Mouse (Mus musculus) heart, embryonic 12.5 days (tissue): ENCODE measurements around the gene Shisa4. TPM values are rescaled to one million over a fixed set of nuclear protein-coding genes. Genes with fewer than 3 reads are reported as not detected.

Source experiments
- ATAC-seq: fragments of 200-750 bp; cut with Nextera tagmentation; 2 replicates; pipeline ENCODE4 v1.8.0; 2017; ENCODE audit warnings: moderate TSS enrichment, moderate library complexity; ENCODE audit not compliant: insufficient number of reproducible peaks, low FRiP score
- H3K27ac ChIP-seq: fragments of 300-500 bp; sonication (generic); 2 replicates; pipeline ENCODE4 v1.5.1; 2016; ENCODE audit warnings: mild to moderate bottlenecking, moderate library complexity; ENCODE audit not compliant: poor library complexity, severe bottlenecking
- H3K27me3 ChIP-seq: fragments of 300-500 bp; sonication (generic); replicated peaks from 2 replicates; pipeline ENCODE4 v1.6.1; 2016; ENCODE audit warnings: mild to moderate bottlenecking, moderate library complexity
- H3K36me3 ChIP-seq: fragments of 300-500 bp; sonication (generic); 2 replicates; pipeline ENCODE4 v1.6.1; 2016; ENCODE audit warnings: mild to moderate bottlenecking, moderate library complexity
- H3K4me1 ChIP-seq: fragments of 300-500 bp; sonication (generic); replicated peaks from 2 replicates; pipeline ENCODE4 v1.6.1; 2016; ENCODE audit warnings: mild to moderate bottlenecking
- H3K4me2 ChIP-seq: fragments of 300-500 bp; sonication (generic); 2 replicates; pipeline ENCODE4 v1.6.1; 2016; ENCODE audit warnings: mild to moderate bottlenecking, moderate library complexity
- H3K4me3 ChIP-seq: fragments of 300-500 bp; sonication (generic); 2 replicates; pipeline ENCODE4 v1.5.1; 2016; ENCODE audit warnings: mild to moderate bottlenecking
- H3K9ac ChIP-seq: fragments of 300-500 bp; sonication (generic); 2 replicates; pipeline ENCODE4 v1.6.1; 2016; ENCODE audit warnings: mild to moderate bottlenecking, moderate library complexity
- H3K9me3 ChIP-seq: fragments of 300-500 bp; sonication (generic); replicated peaks from 2 replicates; pipeline ENCODE4 v1.6.1; 2016; ENCODE audit warnings: mild to moderate bottlenecking, moderate library complexity
- WGBS: fragments of 180-500 bp; shearing (Covaris S2); methylation state at CpG from one replicate; pipeline ENCODE4 v1.1.7; 2016; 5-methylcytosine and 5-hydroxymethylcytosine counted together
- polyA plus RNA-seq: library from polyadenylated mRNA; unstranded; fragments of >200 nt; fragmentation: Nextera tagmentation; extraction: Ambion mirVana; gene quantifications from 2 replicates; pipeline ENCODE4 v1.2.1, GENCODE M21; 2016

The Shisa4 gene
- polyA plus RNA-seq: 32.4 and 33.3 TPM in 2 replicates

GRCm38 (mm10) chr1:135374868-135375581 lies at the start of gene Shisa4:
Gene Shisa4, minus strand, starts transcription at chr1:135375237.
- WGBS: 3% methylated on average over 37 of the region's 38 CpGs
- Histone ChIP-seq H3K9me3 (no peaks in the 10 kb centered on the region), H3K4me1 (peaks cover 52% of the 10 kb centered on the region), H3K9ac (peak within 1 kb of the TSS; percentile 87), H3K36me3 (no peaks in the 10 kb centered on the region), H3K27ac (peak within 1 kb of the TSS; percentile 38; the same call in 1 of the 2 replicates), H3K27me3 (0 out of 2 replicates have a peak, but pooled peaks cover 2% of the 10 kb centered on the region), H3K4me3 (peak within 1 kb of the TSS; percentile 72), H3K4me2 (peak within 1 kb of the TSS; percentile 97)
- peak; percentile 88 for ATAC-seq

- Histone ChIP-seq H3K27me3 (no peaks in the 10 kb centered on the region), H3K36me3 (peaks cover 61% of the 10 kb centered on the region), H3K4me1 (peaks cover 6% of the 10 kb centered on the region), H3K4me2 (no peak overlapping the region), H3K4me3 (no peak overlapping the region), H3K9me3 (no peaks in the 10 kb centered on the region), H3K9ac (no peak overlapping the region), H3K27ac (no peak overlapping the region)
- 88% methylated on average over 6 of the region's 6 CpGs for WGBS
- ATAC-seq: no peak
Observed at GRCm38 (mm10) chr1:135422772-135423171, 47.7 kb upstream of the Shisa4 start.

GRCm38 (mm10) chr1:135413996-135414395 lies 39.0 kb upstream of the Shisa4 start:
- no peaks in the 10 kb centered on the region for H3K9me3 ChIP-seq
- no peak overlapping the region for H3K4me2 ChIP-seq
- H3K27ac ChIP-seq: peak overlapping the region; percentile 22; the same call in 1 of the 2 replicates
- no peak overlapping the region for H3K9ac ChIP-seq
- no peak for ATAC-seq
- H3K27me3 ChIP-seq: no peaks in the 10 kb centered on the region
- H3K4me3 ChIP-seq: no peak overlapping the region
- H3K4me1 ChIP-seq: peaks cover 28% of the 10 kb centered on the region
- peaks cover 74% of the 10 kb centered on the region for H3K36me3 ChIP-seq

- Histone ChIP-seq H3K36me3 (peaks cover 73% of the 10 kb centered on the region), H3K4me3 (no peak overlapping the region), H3K4me1 (peaks cover 28% of the 10 kb centered on the region), H3K27ac (peak overlapping the region; percentile 79; the same call in 1 of the 2 replicates), H3K27me3 (no peaks in the 10 kb centered on the region), H3K9me3 (no peaks in the 10 kb centered on the region), H3K9ac (no peak overlapping the region), H3K4me2 (no peak overlapping the region)
- 64% methylated on average over 4 of the region's 4 CpGs for WGBS
- ATAC-seq: no peak
Observed at GRCm38 (mm10) chr1:135412130-135412529, 37.1 kb upstream of the Shisa4 start.

GRCm38 (mm10) chr1:135410967-135411366 lies 35.9 kb upstream of the Shisa4 start:
- no peak overlapping the region for H3K9ac ChIP-seq
- peak overlapping the region; percentile 79 for H3K27ac ChIP-seq

GRCm38 (mm10) chr1:135408973-135409372 lies 33.9 kb upstream of the Shisa4 start:
- Histone ChIP-seq H3K4me1 (peaks cover 20% of the 10 kb centered on the region), H3K4me2 (no peak overlapping the region), H3K27me3 (no peaks in the 10 kb centered on the region), H3K4me3 (no peak overlapping the region), H3K36me3 (peaks cover 72% of the 10 kb centered on the region), H3K27ac (no peak overlapping the region), H3K9me3 (no peaks in the 10 kb centered on the region), H3K9ac (no peak overlapping the region)
- no peak for ATAC-seq
- WGBS: 90% methylated on average over 4 of the region's 4 CpGs

More at GRCm38 (mm10) chr1:135410967-135411366, 35.9 kb upstream of the Shisa4 start:
- WGBS: 36% methylated on average over 2 of the region's 2 CpGs
- ATAC-seq: peak; percentile 77
- Histone ChIP-seq H3K4me1 (peaks cover 22% of the 10 kb centered on the region), H3K36me3 (peaks cover 71% of the 10 kb centered on the region), H3K4me2 (no peak overlapping the region), H3K9me3 (no peaks in the 10 kb centered on the region), H3K27me3 (no peaks in the 10 kb centered on the region), H3K4me3 (no peak overlapping the region)

GRCm38 (mm10) chr1:135405356-135405755 lies 30.3 kb upstream of the Shisa4 start:
- ATAC-seq: no peak
- no peaks in the 10 kb centered on the region for H3K27me3 ChIP-seq

GRCm38 (mm10) chr1:135401452-135402110 lies 26.5 kb upstream of the Shisa4 start:
- no peak overlapping the region for H3K4me3 ChIP-seq
- 84% methylated on average over 3 of the region's 3 CpGs for WGBS
- no peak for ATAC-seq
- H3K27me3 ChIP-seq: no peaks in the 10 kb centered on the region
- H3K4me1 ChIP-seq: no peaks in the 10 kb centered on the region
- no peak overlapping the region for H3K27ac ChIP-seq
- peaks cover 86% of the 10 kb centered on the region for H3K36me3 ChIP-seq
- H3K9me3 ChIP-seq: no peaks in the 10 kb centered on the region
- H3K9ac ChIP-seq: no peak overlapping the region
- no peak overlapping the region for H3K4me2 ChIP-seq

More at GRCm38 (mm10) chr1:135405356-135405755, 30.3 kb upstream of the Shisa4 start:
- Histone ChIP-seq H3K9ac (no peak overlapping the region), H3K4me2 (no peak overlapping the region), H3K4me3 (no peak overlapping the region), H3K9me3 (no peaks in the 10 kb centered on the region), H3K4me1 (no peaks in the 10 kb centered on the region), H3K27ac (no peak overlapping the region), H3K36me3 (peaks cover 86% of the 10 kb centered on the region)
- 64% methylated on average over 7 of the region's 7 CpGs for WGBS

GRCm38 (mm10) chr1:135399466-135399865 lies 24.4 kb upstream of the Shisa4 start:
- Histone ChIP-seq H3K4me3 (no peak overlapping the region), H3K4me1 (no peaks in the 10 kb centered on the region), H3K9ac (no peak overlapping the region), H3K36me3 (peaks cover 86% of the 10 kb centered on the region), H3K9me3 (no peaks in the 10 kb centered on the region), H3K27ac (no peak overlapping the region), H3K4me2 (no peak overlapping the region), H3K27me3 (no peaks in the 10 kb centered on the region)
- ATAC-seq: no peak
- 92% methylated on average over 5 of the region's 5 CpGs for WGBS

- H3K4me3 ChIP-seq: no peak overlapping the region
- no peak overlapping the region for H3K9ac ChIP-seq
- 80% methylated on average over 9 of the region's 9 CpGs for WGBS
- no peaks in the 10 kb centered on the region for H3K27me3 ChIP-seq
- H3K36me3 ChIP-seq: peaks cover 79% of the 10 kb centered on the region
- no peak overlapping the region for H3K27ac ChIP-seq
- no peak overlapping the region for H3K4me2 ChIP-seq
- peaks cover 11% of the 10 kb centered on the region for H3K4me1 ChIP-seq
- ATAC-seq: no peak
- no peaks in the 10 kb centered on the region for H3K9me3 ChIP-seq
Observed at GRCm38 (mm10) chr1:135385161-135385560, 10.1 kb upstream of the Shisa4 start.

- no peak for ATAC-seq
- Histone ChIP-seq H3K4me3 (no peak overlapping the region), H3K27me3 (no peaks in the 10 kb centered on the region), H3K4me1 (peaks cover 20% of the 10 kb centered on the region), H3K27ac (no peak overlapping the region), H3K4me2 (no peak overlapping the region), H3K9ac (no peak overlapping the region), H3K9me3 (no peaks in the 10 kb centered on the region), H3K36me3 (peaks cover 70% of the 10 kb centered on the region)
- WGBS: 95% methylated on average over 5 of the region's 5 CpGs
Observed at GRCm38 (mm10) chr1:135384171-135384570, 9.1 kb upstream of the Shisa4 start.
